Mouse (Mus musculus) embryo, embryonic 9.5 days (tissue): Measurements from ENCODE around the gene 1700057G04Rik.
"Not testable (repeated sequence)": the region's sequence is repeated elsewhere in the genome, so short reads cannot be mapped to it uniquely, and the experiment has no call there.

Experiments
- DNase-seq: peaks from one replicate; pipeline ENCODE4 v3.0.0-alpha.2; 2017; ENCODE audit errors: extremely low spot score

1700057G04Rik gene

GRCm38 (mm10) chr9:92305075-92305474, 4.1 kb upstream of the 1700057G04Rik start:
- DNase-seq, result no peak

DNA sequence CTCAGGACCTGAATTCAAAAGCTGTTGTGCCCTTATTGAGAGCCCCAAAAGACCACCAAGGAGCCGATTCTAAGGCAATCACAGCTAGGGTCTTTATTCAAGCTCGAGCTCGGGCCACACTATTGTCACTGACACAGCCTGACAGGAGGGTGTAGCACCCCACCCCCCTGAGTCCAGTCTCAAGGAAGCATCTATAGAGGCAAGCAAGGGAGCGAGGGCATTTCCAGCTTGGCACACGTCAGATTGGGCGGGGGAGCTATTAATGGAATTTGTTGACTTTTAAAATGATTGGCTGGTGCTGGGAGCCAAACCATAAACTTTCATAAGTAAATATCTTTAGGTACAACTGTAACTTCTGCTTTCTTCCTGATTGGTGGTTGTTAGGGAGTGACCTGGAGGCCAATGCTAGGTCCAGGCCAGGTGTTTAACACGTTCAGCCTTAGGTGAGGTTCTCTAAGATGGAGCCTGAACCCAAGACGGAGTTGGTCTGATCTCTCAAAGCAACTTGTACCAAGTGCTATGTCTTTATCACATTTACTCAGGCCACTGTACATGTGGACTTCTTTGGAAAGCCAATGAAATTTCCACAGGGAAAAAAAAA, 3.5 kb upstream of the 1700057G04Rik start:
- no peak for DNase-seq

GRCm38 (mm10) chr9:92316791-92317190, 7.6 kb downstream of the 1700057G04Rik start:
- no peak for DNase-seq

GRCm38 (mm10) chr9:92325936-92326335, 16.8 kb downstream of the 1700057G04Rik start:
- not testable (repeated sequence) for DNase-seq

GRCm38 (mm10) chr9:92326813-92327212, 17.6 kb downstream of the 1700057G04Rik start:
- DNase-seq, result no peak

DNA sequence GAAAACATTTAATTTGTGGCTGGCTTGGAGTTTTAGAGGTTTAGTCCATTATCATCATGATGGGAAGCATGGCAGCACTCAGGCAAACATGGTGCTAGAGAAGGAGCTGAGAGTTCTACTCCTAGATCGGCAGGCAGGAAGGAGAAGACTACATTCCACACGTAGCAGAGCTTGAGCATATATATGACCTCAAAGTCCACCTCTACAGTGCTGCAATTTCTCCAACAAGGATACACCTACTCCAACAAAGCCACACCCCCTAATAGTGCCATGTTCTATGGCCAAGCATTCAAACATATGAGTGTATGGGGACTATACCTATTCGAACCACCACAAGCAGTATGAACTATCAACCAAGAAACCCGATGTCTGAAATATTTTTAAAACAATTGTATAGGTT, 22.2 kb downstream of the 1700057G04Rik start:
- no peak for DNase-seq

DNA sequence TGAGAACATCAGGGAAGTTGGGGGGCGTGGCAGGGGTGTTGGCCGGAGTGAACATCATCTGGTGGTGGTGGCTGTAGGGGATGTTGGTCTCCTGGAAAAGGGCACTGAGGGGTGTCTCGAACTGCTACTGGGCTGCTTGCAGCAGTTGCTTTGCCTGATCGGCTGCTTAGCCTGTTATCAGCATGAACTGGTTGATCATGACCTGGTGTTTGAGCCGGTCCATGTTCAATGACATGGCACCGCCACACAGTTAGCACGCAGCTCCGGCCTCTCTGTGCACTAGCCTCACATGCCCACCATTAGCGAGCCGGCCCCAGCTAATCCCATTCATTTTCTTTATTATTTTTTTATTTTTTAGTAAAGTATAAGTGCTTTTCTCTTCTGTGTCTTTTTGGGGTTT, 25.7 kb downstream of the 1700057G04Rik start:
- DNase-seq, result no peak

DNA sequence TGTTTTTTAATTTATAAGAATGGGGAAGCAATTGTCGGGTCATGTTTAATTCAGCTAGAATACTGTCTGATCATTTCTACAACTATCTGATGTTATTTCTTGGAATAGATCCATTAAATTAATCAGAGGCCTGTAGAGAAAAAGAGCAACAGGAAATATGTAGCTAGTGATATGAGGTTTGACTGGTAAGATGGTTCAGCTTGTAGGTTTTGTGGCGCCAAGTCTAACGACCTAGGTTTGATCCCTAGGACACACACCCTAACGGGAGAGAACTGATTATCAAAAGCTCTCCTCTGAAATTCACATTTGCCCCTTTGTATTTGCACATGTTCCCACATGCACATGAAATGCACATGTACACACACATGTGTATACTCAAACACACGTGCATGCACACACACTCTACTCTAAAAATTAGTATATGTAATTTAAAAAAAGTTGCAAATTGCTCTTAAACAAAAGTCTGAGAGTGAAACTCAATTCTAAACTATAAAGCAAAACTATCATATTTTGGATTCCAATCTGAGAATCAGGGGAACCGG, 26.2 kb downstream of the 1700057G04Rik start:
- no peak for DNase-seq

- no peak for DNase-seq
Measured at GRCm38 (mm10) chr9:92337063-92337462, 27.9 kb downstream of the 1700057G04Rik start.

GRCm38 (mm10) chr9:92337661-92338060, 28.5 kb downstream of the 1700057G04Rik start:
- DNase-seq, result no peak

DNA sequence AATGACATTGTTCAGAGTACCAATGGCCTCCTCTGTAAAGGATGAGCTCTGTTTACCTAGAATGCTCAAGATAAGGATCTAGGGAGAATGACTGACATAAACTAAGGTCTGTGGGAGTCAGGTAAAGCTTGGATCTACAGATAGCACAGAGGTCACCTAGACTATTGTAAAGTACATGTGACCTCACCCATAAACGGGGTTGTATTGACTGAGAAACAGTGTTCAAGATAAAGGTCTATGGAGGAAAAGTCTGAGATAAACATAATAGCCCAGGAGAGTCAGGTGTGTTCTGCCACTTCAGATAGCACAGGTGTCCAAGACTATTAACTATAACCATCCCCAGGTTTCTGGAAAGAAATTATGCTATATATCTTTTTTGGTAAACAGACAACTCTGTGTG, 29.8 kb downstream of the 1700057G04Rik start:
- DNase-seq, result no peak

GRCm38 (mm10) chr9:92351924-92352323, 42.7 kb downstream of the 1700057G04Rik start:
- no peak for DNase-seq

DNA sequence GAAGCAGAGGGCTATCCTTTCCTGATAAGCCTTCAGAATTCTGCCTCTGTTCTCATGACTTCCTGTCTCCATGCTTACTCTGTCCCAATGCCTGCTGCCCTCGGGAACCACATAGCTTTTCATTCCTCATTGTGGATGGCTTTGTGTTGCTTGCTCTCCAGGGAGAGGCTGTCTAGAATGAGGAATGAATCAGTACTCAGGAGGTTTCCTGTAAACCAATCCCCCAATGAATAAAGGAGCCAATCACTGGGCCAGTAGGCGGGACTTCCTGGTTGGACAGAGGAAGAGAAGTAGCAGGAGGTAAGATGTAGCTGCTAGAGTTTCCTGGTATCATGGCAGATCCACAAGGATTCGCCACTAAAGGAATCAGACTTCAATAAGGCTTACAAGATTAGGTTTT, 44.1 kb downstream of the 1700057G04Rik start:
- DNase-seq, result no peak

- no peak for DNase-seq
Measured at GRCm38 (mm10) chr9:92360691-92361310, 51.6 kb downstream of the 1700057G04Rik start.

GRCm38 (mm10) chr9:92363478-92363877, 54.3 kb downstream of the 1700057G04Rik start:
- DNase-seq, result no peak

DNA sequence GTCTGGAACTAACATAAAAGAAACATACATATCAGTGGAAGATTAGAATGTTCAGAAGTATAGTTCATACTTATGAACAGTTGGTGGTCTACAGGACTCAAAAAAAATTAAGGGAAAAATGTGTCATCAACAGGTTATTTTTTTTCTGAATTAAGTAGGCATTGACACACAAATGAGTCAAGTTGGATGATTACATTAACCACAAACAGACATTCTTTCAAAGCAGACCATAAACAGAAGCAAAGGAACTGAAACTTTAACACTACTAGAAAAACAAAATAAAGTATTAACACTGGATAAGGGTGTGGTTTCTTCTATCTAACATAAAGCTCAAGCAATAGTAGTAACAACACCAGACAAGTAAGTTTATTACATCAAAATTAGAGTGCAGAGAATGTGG, 59.7 kb downstream of the 1700057G04Rik start:
- no peak for DNase-seq

GRCm38 (mm10) chr9:92373896-92374295, 64.7 kb downstream of the 1700057G04Rik start:
- DNase-seq, result no peak

GRCm38 (mm10) chr9:92374705-92375199, 65.6 kb downstream of the 1700057G04Rik start:
- DNase-seq, result no peak

DNA sequence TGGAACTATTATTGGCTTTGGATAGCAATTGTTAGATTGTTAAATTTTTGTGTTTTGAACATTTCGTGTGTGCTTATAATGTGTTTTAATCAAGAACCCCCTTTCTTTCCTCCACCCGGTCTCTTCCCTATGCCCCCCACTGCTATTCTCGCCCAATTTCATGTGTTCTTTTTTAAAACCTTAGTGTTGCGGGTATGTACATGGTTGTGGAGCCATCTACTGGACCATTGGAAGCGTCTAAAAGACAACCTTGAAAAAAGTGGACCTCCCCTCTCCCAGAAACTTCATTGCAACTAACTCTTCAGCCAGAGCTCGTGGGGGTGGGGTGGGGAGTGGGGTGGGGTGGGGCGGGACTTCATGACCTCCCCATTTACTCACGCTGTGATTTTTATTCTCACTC, 66.2 kb downstream of the 1700057G04Rik start:
- no peak for DNase-seq

- no peak for DNase-seq
Measured at GRCm38 (mm10) chr9:92377967-92378366, 68.8 kb downstream of the 1700057G04Rik start.

- DNase-seq, result no peak
Measured at GRCm38 (mm10) chr9:92379240-92379639, 70.1 kb downstream of the 1700057G04Rik start.

DNA sequence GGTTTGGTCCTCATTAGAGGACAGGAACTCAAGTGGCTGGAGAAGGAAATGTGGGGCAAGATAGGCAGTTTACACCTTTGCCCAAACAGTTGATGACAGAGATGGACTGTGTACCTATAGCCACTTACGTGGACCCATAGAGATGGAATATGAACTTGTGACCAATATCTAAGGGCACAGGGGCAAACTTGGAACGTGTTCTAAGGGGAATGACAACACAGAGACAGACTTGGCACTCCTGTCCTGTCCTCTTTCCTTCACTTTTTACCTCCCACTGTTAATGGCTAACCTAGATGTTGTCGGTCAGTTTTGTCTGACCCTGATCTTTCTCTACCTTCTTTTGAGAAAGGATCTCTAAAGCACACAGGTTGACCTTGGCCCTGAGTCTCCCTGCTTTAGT, 74.2 kb downstream of the 1700057G04Rik start:
- no peak for DNase-seq

GRCm38 (mm10) chr9:92384401-92384800, 75.2 kb downstream of the 1700057G04Rik start:
- no peak for DNase-seq
